Mouse (Mus musculus) cortical plate, adult 2 months (tissue): Measurements from ENCODE around the gene Nrn1. TPM values are rescaled to one million over a fixed set of nuclear protein-coding genes. Genes with fewer than 3 reads are reported as not detected.

Experiments
- H3K27ac ChIP-seq: fragments of 200-500 bp; 2 replicates; pipeline ENCODE4 v1.5.1; 2012; ENCODE audit warnings: low read length, control low read depth, inconsistent platforms; ENCODE audit not compliant: insufficient read depth
- H3K4me1 ChIP-seq: fragments of 200-500 bp; 2 replicates; pipeline ENCODE4 v1.6.1; 2011; ENCODE audit warnings: low read length; ENCODE audit not compliant: control insufficient read depth, insufficient read depth
- H3K4me3 ChIP-seq: fragments of 200-500 bp; 2 replicates; pipeline ENCODE4 v1.5.1; 2011; ENCODE audit warnings: mild to moderate bottlenecking, low read length, control low read depth; ENCODE audit not compliant: insufficient read depth
- CTCF ChIP-seq: fragments of 200-500 bp; IDR thresholded peaks from 2 replicates; pipeline ENCODE4 v1.5.1; 2011; ENCODE audit warnings: mild to moderate bottlenecking, control low read depth, low read length; ENCODE audit not compliant: insufficient read depth; ENCODE audit errors: extremely low read depth
- POLR2A ChIP-seq: fragments of 200-500 bp; IDR thresholded peaks from 2 replicates; pipeline ENCODE4 v1.6.1; 2011; ENCODE audit warnings: mild to moderate bottlenecking, low read length, control low read depth; ENCODE audit not compliant: insufficient read depth; ENCODE audit errors: extremely low read depth
- polyA plus RNA-seq: library from polyadenylated mRNA; depleted of rRNA; stranded (reverse); fragments of >200 nt; gene quantifications from 2 replicates; pipeline ENCODE4 v1.2.3, GENCODE M21; 2012

The Nrn1 gene
- polyA plus RNA-seq, 1 experiment, result 251 TPM

- Histone ChIP-seq H3K4me1 (no peaks in the 10 kb centered on the region), H3K4me3 (no peak overlapping the region), H3K27ac (no peak overlapping the region)
- no peak for TF ChIP-seq CTCF
- no peak for TF ChIP-seq POLR2A
Measured at GRCm38 (mm10) chr13:36707088-36707690, 27.7 kb downstream of the Nrn1 start.

GRCm38 (mm10) chr13:36696351-36696771 is 38.6 kb downstream of the Nrn1 start:
- no peak for TF ChIP-seq CTCF
- TF ChIP-seq POLR2A, result no peak
- peaks cover 7% of the 10 kb centered on the region; the same call in 1 of the 2 replicates for H3K4me1 ChIP-seq
- no peak overlapping the region for H3K27ac ChIP-seq
- no peak overlapping the region for H3K4me3 ChIP-seq

GRCm38 (mm10) chr13:36695516-36696201 is 39.3 kb downstream of the Nrn1 start:
- H3K27ac ChIP-seq, result 0 out of 2 replicates have a peak overlapping the region, but pooled peaks have one; percentile 37
- peaks cover 7% of the 10 kb centered on the region; the same call in 1 of the 2 replicates for H3K4me1 ChIP-seq
- no peak overlapping the region for H3K4me3 ChIP-seq
- TF ChIP-seq CTCF (no peak), POLR2A (no peak)

GRCm38 (mm10) chr13:36683581-36683980 is 51.4 kb downstream of the Nrn1 start:
- Histone ChIP-seq H3K27ac (no peak overlapping the region), H3K4me1 (no peaks in the 10 kb centered on the region), H3K4me3 (no peak overlapping the region)
- TF ChIP-seq POLR2A (no peak), CTCF (no peak)

GRCm38 (mm10) chr13:36680690-36681355 is 54.1 kb downstream of the Nrn1 start:
- no peak for TF ChIP-seq POLR2A
- Histone ChIP-seq H3K27ac (no peak overlapping the region), H3K4me3 (no peak overlapping the region), H3K4me1 (no peaks in the 10 kb centered on the region)

- no peak overlapping the region for H3K27ac ChIP-seq
- no peak overlapping the region for H3K4me3 ChIP-seq
- TF ChIP-seq CTCF (no peak), POLR2A (no peak)
- no peaks in the 10 kb centered on the region for H3K4me1 ChIP-seq
Measured at GRCm38 (mm10) chr13:36679345-36679744, 55.6 kb downstream of the Nrn1 start.
